Mouse (Mus musculus): ENCODE data around the gene Prkg1. TPM values are rescaled to one million over a fixed set of nuclear protein-coding genes. Genes with fewer than 3 reads are reported as not detected.
"Not testable (repeated sequence)": the region's sequence is repeated elsewhere in the genome, so short reads cannot be mapped to it uniquely, and the experiment has no call there.

Prkg1 gene
- total and polyA plus RNA-seq, 3 experiments = 1.0 to 29.0 (median 22.9) TPM

DNA sequence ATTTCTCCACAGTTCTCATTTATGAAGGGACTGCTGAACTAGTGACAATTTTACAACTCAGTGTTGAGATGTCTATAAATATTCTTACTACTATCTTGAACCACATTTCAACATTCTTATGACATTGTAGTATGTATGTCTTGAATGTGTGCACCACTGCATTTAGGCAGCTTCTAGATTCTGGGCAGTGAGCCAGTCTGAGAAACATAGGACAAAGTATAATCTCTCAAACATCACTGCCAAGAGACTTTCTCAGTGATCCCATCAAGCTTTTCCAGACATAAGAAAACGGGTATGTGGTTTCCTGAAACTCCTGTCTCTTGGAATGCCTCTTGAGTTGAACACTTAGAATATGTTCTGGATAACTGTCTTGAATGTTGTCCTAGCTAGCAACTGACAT, 394.7 kb downstream of the Prkg1 start:
- no peaks in the 10 kb centered on the region for H3K4me1 ChIP-seq (ENCODE audit: insufficient read depth, low read depth, low read length)
- no peak overlapping the region for H3K4me3 ChIP-seq (ENCODE audit: low read depth, low read length)
- H3K9me3 ChIP-seq (replicated peaks) = no peaks in the 10 kb centered on the region
- H3K36me3 ChIP-seq (replicated peaks) = no peaks in the 10 kb centered on the region
- ATAC-seq (ENCODE audit: extremely low read depth, insufficient number of reproducible peaks, low FRiP score, poor library complexity, severe bottlenecking) (no peak), DNase-seq (ENCODE audit: low spot score) (no peak)
- no peaks in the 10 kb centered on the region for H3K27me3 ChIP-seq (ENCODE audit: insufficient read depth, low read length)
- TF ChIP-seq POLR2AphosphoS5 (IDR thresholded peaks at IDR 0.05; ENCODE audit: insufficient replicate concordance, low read depth, low read length) (no peak), CTCF (IDR thresholded peaks at IDR 0.05; ENCODE audit: low read depth, low read length) (no peak), GATA2 (IDR thresholded peaks at IDR 0.05; ENCODE audit: borderline replicate concordance, low read depth, low read length) (no peak), TAL1 (conservative IDR thresholded peaks at IDR 0.05; ENCODE audit: low read depth, low read length) (no peak), GATA1 (IDR thresholded peaks at IDR 0.05; ENCODE audit: borderline replicate concordance, low read length) (no peak)

DNA sequence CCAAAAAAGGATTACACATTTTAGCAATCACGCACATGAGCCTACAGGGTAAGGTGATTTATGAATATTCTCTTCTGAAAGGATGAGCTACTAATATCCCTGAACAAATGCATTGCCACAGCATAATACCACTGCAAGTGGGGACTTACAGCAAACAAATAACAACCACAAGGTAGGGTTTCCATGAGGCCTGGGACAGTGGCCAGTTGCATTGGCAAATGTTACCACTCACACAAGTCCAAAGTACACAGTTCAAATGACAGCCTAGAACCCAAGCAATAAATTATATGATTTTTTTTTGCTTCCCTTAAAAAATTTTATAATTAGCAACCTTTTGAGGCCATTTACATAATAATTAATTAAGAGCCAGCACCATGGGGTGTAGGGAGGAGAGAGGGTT, 395.7 kb downstream of the Prkg1 start:
- Histone ChIP-seq H3K27me3 (ENCODE audit: insufficient read depth, low read length) (peaks cover 3% of the 10 kb centered on the region; the same call in 1 of the 2 replicates), H3K9me3 (replicated peaks) (0 out of 2 replicates have a peak, but pooled peaks cover 2% of the 10 kb centered on the region), H3K4me3 (ENCODE audit: low read depth, low read length) (no peak overlapping the region), H3K36me3 (replicated peaks) (no peaks in the 10 kb centered on the region), H3K4me1 (ENCODE audit: insufficient read depth, low read depth, low read length) (no peaks in the 10 kb centered on the region)
- DNase-seq (ENCODE audit: low spot score) (no peak), ATAC-seq (ENCODE audit: extremely low read depth, insufficient number of reproducible peaks, low FRiP score, poor library complexity, severe bottlenecking) (no peak)
- TF ChIP-seq TAL1 (conservative IDR thresholded peaks at IDR 0.05; ENCODE audit: low read depth, low read length) (no peak), CTCF (IDR thresholded peaks at IDR 0.05; ENCODE audit: low read depth, low read length) (no peak), GATA1 (IDR thresholded peaks at IDR 0.05; ENCODE audit: borderline replicate concordance, low read length) (no peak), POLR2AphosphoS5 (IDR thresholded peaks at IDR 0.05; ENCODE audit: insufficient replicate concordance, low read depth, low read length) (no peak), GATA2 (IDR thresholded peaks at IDR 0.05; ENCODE audit: borderline replicate concordance, low read depth, low read length) (no peak)

DNA sequence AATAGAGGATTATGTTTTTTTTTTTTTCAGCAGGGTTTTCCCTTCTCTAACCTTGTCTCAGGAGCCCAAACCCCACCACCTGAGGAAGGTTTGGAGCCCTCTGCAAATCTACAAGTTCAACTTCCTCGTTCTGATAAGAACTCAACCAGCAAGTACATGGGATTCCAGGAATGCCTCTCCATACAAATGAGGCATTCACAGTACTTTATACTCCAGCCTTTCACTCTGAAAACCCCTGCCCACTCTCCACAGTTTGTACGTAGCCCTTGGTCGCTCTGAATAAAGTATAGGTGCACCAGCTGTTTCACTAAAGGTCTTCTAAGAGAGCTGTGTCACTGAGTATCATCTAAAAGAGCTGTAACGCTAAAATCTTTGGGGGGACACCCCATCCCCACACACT, 402.8 kb downstream of the Prkg1 start:
- DNase-seq (ENCODE audit: low spot score) = no peak
- Histone ChIP-seq H3K4me3 (ENCODE audit: low read depth, low read length) (no peak overlapping the region), H3K36me3 (replicated peaks) (no peaks in the 10 kb centered on the region), H3K27me3 (ENCODE audit: insufficient read depth, low read length) (peaks cover 3% of the 10 kb centered on the region), H3K4me1 (ENCODE audit: insufficient read depth, low read depth, low read length) (no peaks in the 10 kb centered on the region), H3K9me3 (replicated peaks) (0 out of 2 replicates have a peak, but pooled peaks cover 2% of the 10 kb centered on the region)
- ATAC-seq (ENCODE audit: extremely low read depth, insufficient number of reproducible peaks, low FRiP score, poor library complexity, severe bottlenecking) = no peak
- TF ChIP-seq CTCF (IDR thresholded peaks at IDR 0.05; ENCODE audit: low read depth, low read length) (no peak), POLR2AphosphoS5 (IDR thresholded peaks at IDR 0.05; ENCODE audit: insufficient replicate concordance, low read depth, low read length) (no peak), GATA2 (IDR thresholded peaks at IDR 0.05; ENCODE audit: borderline replicate concordance, low read depth, low read length) (no peak)

DNA sequence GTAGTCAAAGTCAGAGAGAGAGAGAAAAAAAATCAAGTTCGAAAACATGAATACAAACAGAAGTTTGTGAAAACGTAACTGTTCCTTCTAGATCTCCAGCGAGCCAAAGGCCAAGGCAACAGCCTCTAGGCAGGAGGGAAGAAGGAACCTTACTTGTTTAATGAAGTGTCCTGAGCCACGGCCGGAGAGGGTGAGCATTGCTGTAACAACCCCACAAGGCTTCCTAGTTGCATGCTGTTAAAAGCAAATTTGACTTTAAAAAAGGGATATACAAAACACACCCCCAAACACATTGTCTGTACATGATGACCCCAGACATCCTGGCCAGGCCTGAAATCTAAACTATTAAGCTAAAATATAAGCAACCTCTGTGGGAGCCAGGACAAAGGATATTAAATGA, 403.3 kb downstream of the Prkg1 start:
- Histone ChIP-seq H3K27me3 (ENCODE audit: insufficient read depth, low read length) (peaks cover 3% of the 10 kb centered on the region), H3K4me3 (ENCODE audit: low read depth, low read length) (no peak overlapping the region), H3K4me1 (ENCODE audit: insufficient read depth, low read depth, low read length) (no peaks in the 10 kb centered on the region), H3K36me3 (replicated peaks) (no peaks in the 10 kb centered on the region), H3K9me3 (replicated peaks) (0 out of 2 replicates have a peak, but pooled peaks cover 2% of the 10 kb centered on the region)
- ATAC-seq (ENCODE audit: extremely low read depth, insufficient number of reproducible peaks, low FRiP score, poor library complexity, severe bottlenecking) (no peak), DNase-seq (ENCODE audit: low spot score) (no peak)
- TF ChIP-seq CTCF (IDR thresholded peaks at IDR 0.05; ENCODE audit: low read depth, low read length) = no peak
- no peak for TF ChIP-seq POLR2AphosphoS5 (IDR thresholded peaks at IDR 0.05; ENCODE audit: insufficient replicate concordance, low read depth, low read length)
- no peak for TF ChIP-seq GATA2 (IDR thresholded peaks at IDR 0.05; ENCODE audit: borderline replicate concordance, low read depth, low read length)
- no peak for TF ChIP-seq GATA1 (IDR thresholded peaks at IDR 0.05; ENCODE audit: borderline replicate concordance, low read length)
- no peak for TF ChIP-seq TAL1 (conservative IDR thresholded peaks at IDR 0.05; ENCODE audit: low read depth, low read length)

DNA sequence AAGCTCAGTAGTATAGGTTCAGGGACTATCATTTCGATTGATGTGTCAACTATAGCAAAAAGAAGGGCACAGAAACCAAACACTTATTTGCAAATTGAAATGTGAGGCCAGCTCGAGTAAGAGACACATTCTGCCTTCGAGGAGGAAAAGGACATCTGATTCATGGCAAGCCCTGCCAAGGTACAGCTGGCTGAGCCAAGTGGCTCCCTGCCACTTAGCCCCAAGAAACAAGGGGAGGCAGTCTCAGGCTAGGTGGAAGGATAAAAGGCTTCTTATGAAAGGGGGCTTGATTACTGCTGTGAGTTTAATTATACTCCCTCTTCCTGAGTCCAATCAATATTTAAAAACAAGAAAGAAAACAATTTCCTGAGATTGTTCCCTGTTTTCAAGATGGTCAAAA, 403.7 kb downstream of the Prkg1 start:
- H3K4me1 ChIP-seq (ENCODE audit: insufficient read depth, low read depth, low read length) = no peaks in the 10 kb centered on the region
- no peak overlapping the region for H3K4me3 ChIP-seq (ENCODE audit: low read depth, low read length)
- no peak for ATAC-seq (ENCODE audit: extremely low read depth, insufficient number of reproducible peaks, low FRiP score, poor library complexity, severe bottlenecking)
- no peak for TF ChIP-seq CTCF (IDR thresholded peaks at IDR 0.05; ENCODE audit: low read depth, low read length)
- no peak for TF ChIP-seq GATA1 (IDR thresholded peaks at IDR 0.05; ENCODE audit: borderline replicate concordance, low read length)
- TF ChIP-seq TAL1 (conservative IDR thresholded peaks at IDR 0.05; ENCODE audit: low read depth, low read length) = no peak
- no peak for TF ChIP-seq GATA2 (IDR thresholded peaks at IDR 0.05; ENCODE audit: borderline replicate concordance, low read depth, low read length)
- TF ChIP-seq POLR2AphosphoS5 (IDR thresholded peaks at IDR 0.05; ENCODE audit: insufficient replicate concordance, low read depth, low read length) = no peak
- H3K36me3 ChIP-seq (replicated peaks) = no peaks in the 10 kb centered on the region
- no peak for DNase-seq (ENCODE audit: low spot score)
- peaks cover 3% of the 10 kb centered on the region for H3K27me3 ChIP-seq (ENCODE audit: insufficient read depth, low read length)
- 0 out of 2 replicates have a peak, but pooled peaks cover 2% of the 10 kb centered on the region for H3K9me3 ChIP-seq (replicated peaks)

DNA sequence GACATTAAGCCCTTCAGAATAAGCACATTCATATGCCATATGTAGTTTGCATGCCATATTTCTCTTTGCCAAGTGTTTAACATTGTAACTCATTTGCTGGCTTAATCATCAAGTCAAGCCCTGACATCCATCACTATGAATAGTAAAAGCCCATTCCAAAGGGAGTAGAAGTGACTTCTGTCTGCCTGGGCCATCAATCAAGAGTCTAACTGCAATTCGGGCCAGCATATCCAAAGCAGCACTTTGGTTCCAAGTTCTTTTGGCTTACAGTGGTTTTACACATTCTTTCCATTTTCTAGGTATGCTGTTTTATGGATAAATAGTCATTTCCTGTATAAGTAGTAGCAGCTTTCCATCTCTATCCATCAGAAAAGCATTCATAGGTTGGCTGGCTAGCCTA, 409.9 kb downstream of the Prkg1 start:
- no peak for ATAC-seq (ENCODE audit: extremely low read depth, insufficient number of reproducible peaks, low FRiP score, poor library complexity, severe bottlenecking)
- no peak for DNase-seq (ENCODE audit: low spot score)
- H3K4me1 ChIP-seq (ENCODE audit: insufficient read depth, low read depth, low read length) = no peaks in the 10 kb centered on the region
- no peaks in the 10 kb centered on the region for H3K36me3 ChIP-seq (replicated peaks)
- no peaks in the 10 kb centered on the region for H3K9me3 ChIP-seq (replicated peaks)
- H3K27me3 ChIP-seq (ENCODE audit: insufficient read depth, low read length) = peaks cover 19% of the 10 kb centered on the region
- H3K4me3 ChIP-seq (ENCODE audit: low read depth, low read length) = no peak overlapping the region
- TF ChIP-seq GATA1 (IDR thresholded peaks at IDR 0.05; ENCODE audit: borderline replicate concordance, low read length) (no peak), GATA2 (IDR thresholded peaks at IDR 0.05; ENCODE audit: borderline replicate concordance, low read depth, low read length) (no peak)

DNA sequence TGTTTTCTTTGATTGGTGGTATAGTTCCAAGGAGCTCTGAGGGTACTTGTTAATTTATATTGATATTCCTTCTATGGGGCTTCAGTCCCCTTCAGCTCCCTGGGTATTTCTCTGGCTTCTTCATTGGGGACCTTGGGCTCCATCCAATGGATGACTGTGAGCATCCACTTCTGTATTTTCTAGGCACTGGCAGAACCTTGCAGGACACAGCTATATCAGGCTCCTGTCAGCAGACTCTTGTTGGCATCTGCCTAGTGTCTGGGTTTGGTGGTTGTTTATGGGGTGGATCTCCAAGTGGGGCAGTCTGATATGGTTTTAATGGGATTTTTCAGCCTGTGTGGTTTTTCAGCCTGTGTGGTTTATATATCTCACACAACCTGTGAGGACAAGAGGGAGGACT, 412.0 kb downstream of the Prkg1 start:
- H3K9me3 ChIP-seq (replicated peaks); DNase-seq (ENCODE audit: low spot score); H3K36me3 ChIP-seq (replicated peaks); H3K4me3 ChIP-seq (ENCODE audit: low read depth, low read length); H3K4me1 ChIP-seq (ENCODE audit: insufficient read depth, low read depth, low read length); ATAC-seq (ENCODE audit: extremely low read depth, insufficient number of reproducible peaks, low FRiP score, poor library complexity, severe bottlenecking): not testable (repeated sequence)
- H3K27me3 ChIP-seq (ENCODE audit: insufficient read depth, low read length) = peaks cover 21% of the 10 kb centered on the region
